Mouse (Mus musculus) ES-E14 (cell line): ENCODE data around the gene Ralb.

Experiments used
- ZC3H11A ChIP-seq: IDR thresholded peaks from 2 replicates; pipeline ENCODE4 v1.6.1; 2012; ENCODE audit warnings: low read depth, mild to moderate bottlenecking, inconsistent platforms, low read length, borderline replicate concordance
- ZNF384 ChIP-seq: IDR thresholded peaks from 2 replicates; pipeline ENCODE4 v1.6.1; 2012; ENCODE audit warnings: low read depth, low read length, inconsistent platforms

DNA sequence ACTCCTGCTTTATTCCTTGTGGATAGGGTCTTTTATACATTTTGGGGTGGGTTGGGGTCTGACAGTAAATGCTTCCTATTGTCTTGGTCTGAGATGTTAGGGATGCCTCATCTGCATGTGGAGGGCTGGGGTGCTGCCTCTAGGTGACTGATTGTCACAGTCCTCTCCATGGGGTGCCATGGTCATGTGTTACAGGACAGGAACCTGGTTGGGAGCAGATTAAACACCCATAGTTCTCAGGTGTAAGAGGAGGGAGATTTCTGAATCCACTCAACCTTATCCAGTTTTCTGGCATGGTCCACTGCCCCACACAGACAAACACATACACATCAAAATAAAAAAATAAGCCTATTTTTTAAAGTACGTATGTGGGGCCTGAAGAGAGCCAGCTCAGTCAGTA, 12.1 kb downstream of the Ralb start:
- TF ChIP-seq ZC3H11A (no peak), ZNF384 (no peak)
